8 mouse cellular contexts compared by ENCODE assay signal in genomic region chr4:137487286-137488000, GRCm38 (mm10). TPM values are rescaled to one million over a fixed set of nuclear protein-coding genes. Genes with fewer than 3 reads are reported as not detected.
DNase-seq lines count a peak whose midpoint lies in the region; ATAC-seq lines count a peak whose summit lies in the region.

No protein-coding gene starts in this region.

- peak; percentile 80 to 88 for DNase-seq in adrenal gland, adult (ENCODE audit: inconsistent age in 2 of 2, low spot score in 1 of 2)
- DNase-seq in adrenal gland, adult 18-20 months (ENCODE audit: low spot score in 2 of 2): no peak
- DNase-seq in adrenal gland, postnatal 36 days: peak; percentile 75 to 84
- DNase-seq in kidney, postnatal 4 days: peak; percentile 82 to 87
- DNase-seq in thymus, postnatal 10 days (ENCODE audit: low spot score in 2 of 2): no peak
- no peak for DNase-seq in thymus, postnatal 14 days

- 15% methylated on average over 9 of the region's 10 CpGs for WGBS in heart, embryonic 16.5 days
- WGBS in neural tube, embryonic 15.5 days: 45% methylated on average over 10 of the region's 10 CpGs

- H3K27ac ChIP-seq in heart, embryonic 16.5 days (ENCODE audit: low read length): peak overlapping the region; percentile 100
- H3K27ac ChIP-seq in neural tube, embryonic 15.5 days (replicated peaks): peak overlapping the region; percentile 60

- peak overlapping the region; percentile 69 for H3K9ac ChIP-seq in heart, embryonic 16.5 days (ENCODE audit: low read length)
- H3K9ac ChIP-seq in neural tube, embryonic 15.5 days (replicated peaks): no peak overlapping the region

- no peaks in the 10 kb centered on the region for H3K36me3 ChIP-seq in heart, embryonic 16.5 days (ENCODE audit: control insufficient read depth, insufficient read depth)
- no peaks in the 10 kb centered on the region for H3K36me3 ChIP-seq in neural tube, embryonic 15.5 days

- H3K4me3 ChIP-seq in heart, embryonic 16.5 days (ENCODE audit: low read length): no peak overlapping the region
- no peak overlapping the region for H3K4me3 ChIP-seq in neural tube, embryonic 15.5 days (replicated peaks)

- peaks cover 78% of the 10 kb centered on the region for H3K4me1 ChIP-seq in heart, embryonic 16.5 days (ENCODE audit: control insufficient read depth, insufficient read depth, low read length)
- H3K4me1 ChIP-seq in neural tube, embryonic 15.5 days: peaks cover 61% of the 10 kb centered on the region

- H3K27me3 ChIP-seq in heart, embryonic 16.5 days (ENCODE audit: control insufficient read depth, insufficient read depth, low read length): no peaks in the 10 kb centered on the region
- no peaks in the 10 kb centered on the region for H3K27me3 ChIP-seq in neural tube, embryonic 15.5 days (replicated peaks)

- peak; percentile 52 for ATAC-seq in heart, embryonic 16.5 days (replicated peaks; ENCODE audit: extremely low read depth, insufficient read depth, low FRiP score)
- no peak for ATAC-seq in neural tube, embryonic 15.5 days (ENCODE audit: low FRiP score)

- peak overlapping the region; percentile 49 for H3K4me2 ChIP-seq in heart, embryonic 16.5 days (ENCODE audit: low read depth, low read length)
- no peak overlapping the region for H3K4me2 ChIP-seq in neural tube, embryonic 15.5 days

- no peaks in the 10 kb centered on the region for H3K9me3 ChIP-seq in heart, embryonic 16.5 days (replicated peaks; ENCODE audit: control insufficient read depth, low read length)
- H3K9me3 ChIP-seq in neural tube, embryonic 15.5 days (replicated peaks): no peaks in the 10 kb centered on the region

RNA-seq across cellular contexts. Expression of gene Hspg2, which starts 18.9 kb away (rescaled TPM):
- 100 to 1,000 TPM in 1 of 2 experiments, 10 to 100 TPM in 1; 79.7 to 122 TPM for total RNA-seq in adrenal gland, adult 18-20 months (2021)
- 100 to 1,000 TPM; 141 to 263 TPM for total RNA-seq in adrenal gland, postnatal 36 days (2021)
- 52.0 and 56.3 TPM in 2 replicates for polyA plus RNA-seq in heart, embryonic 16.5 days (2015; fragmentation: Nextera tagmentation; extraction: Ambion mirVana)
- 7.5 and 9.8 TPM in 2 replicates for polyA plus RNA-seq in neural tube, embryonic 15.5 days (2015; fragmentation: Nextera tagmentation; extraction: Ambion mirVana)

RNA-seq across cellular contexts. Expression of gene 1700013G24Rik, which starts 34.4 kb away (rescaled TPM):
- not detected for total RNA-seq in adrenal gland, adult 18-20 months (2021)
- total RNA-seq in adrenal gland, postnatal 36 days (2021): not detected
- polyA plus RNA-seq in heart, embryonic 16.5 days (2015; fragmentation: Nextera tagmentation; extraction: Ambion mirVana): not detected in 2 replicates
- not detected in 2 replicates for polyA plus RNA-seq in neural tube, embryonic 15.5 days (2015; fragmentation: Nextera tagmentation; extraction: Ambion mirVana)

RNA-seq across cellular contexts. Expression of gene Cela3b, which starts 57.1 kb away (rescaled TPM):
- not detected for total RNA-seq in adrenal gland, adult 18-20 months (2021)
- not detected for total RNA-seq in adrenal gland, postnatal 36 days (2021)
- polyA plus RNA-seq in heart, embryonic 16.5 days (2015; fragmentation: Nextera tagmentation; extraction: Ambion mirVana): 0.35 TPM in 1 of 2 replicates, not detected in the other
- polyA plus RNA-seq in neural tube, embryonic 15.5 days (2015; fragmentation: Nextera tagmentation; extraction: Ambion mirVana): 0.86 TPM in 1 of 2 replicates, not detected in the other

Comparison
In these comparisons a context has a peak if more than half of its experiments do, and no peak if none do; other contexts are left out.
1. DNase-seq: peak in adrenal gland, adult (2 of 2), adrenal gland, postnatal 36 days (2 of 2) and kidney, postnatal 4 days (2 of 2); none in adrenal gland, adult 18-20 months (0 of 2), thymus, postnatal 10 days (0 of 2) and thymus, postnatal 14 days (single experiment).